Mouse (Mus musculus) olfactory bulb, adult 2 months (tissue): ENCODE data around the gene Ptpn1. TPM values are rescaled to one million over a fixed set of nuclear protein-coding genes. Genes with fewer than 3 reads are reported as not detected.

Source experiments
- H3K27ac ChIP-seq: fragments of 200-500 bp; 2 replicates; pipeline ENCODE4 v1.5.1; 2012; ENCODE audit warnings: low read depth, low read length; ENCODE audit not compliant: insufficient read depth
- H3K4me1 ChIP-seq: fragments of 200-500 bp; 2 replicates; pipeline ENCODE4 v1.6.1; 2012; ENCODE audit warnings: low read length; ENCODE audit not compliant: control insufficient read depth, insufficient read depth
- H3K4me3 ChIP-seq: fragments of 200-500 bp; 2 replicates; pipeline ENCODE4 v1.5.1; 2012; ENCODE audit warnings: mild to moderate bottlenecking, low read depth, low read length, moderate library complexity; ENCODE audit not compliant: insufficient read depth
- CTCF ChIP-seq: fragments of 200-500 bp; IDR thresholded peaks from 2 replicates; pipeline ENCODE4 v1.5.1; 2012; ENCODE audit warnings: low read depth, mild to moderate bottlenecking, low read length, moderate library complexity; ENCODE audit not compliant: insufficient read depth
- POLR2A ChIP-seq: fragments of 200-500 bp; IDR thresholded peaks from 2 replicates; pipeline ENCODE4 v1.6.1; 2012; ENCODE audit warnings: mild to moderate bottlenecking, low read depth, low read length, moderate library complexity; ENCODE audit not compliant: insufficient read depth
- WGBS: fragments of 180-500 bp; shearing (Covaris S2); methylation state at CpG from one replicate; pipeline ENCODE4 v1.1.7; 2018; 5-methylcytosine and 5-hydroxymethylcytosine counted together
- polyA plus RNA-seq: library from polyadenylated mRNA; stranded (reverse); fragments of >200 nt; gene quantifications from 2 replicates; pipeline ENCODE4 v1.2.4, GENCODE M21; 2012; ENCODE audit warnings: low replicate concordance; ENCODE audit not compliant: missing spikeins, insufficient read depth, insufficient read length

The Ptpn1 gene
- polyA plus RNA-seq, 1 experiment: not detected

- no peak overlapping the region for H3K27ac ChIP-seq
- no peaks in the 10 kb centered on the region for H3K4me1 ChIP-seq
- WGBS: 93% methylated on average over 5 of the region's 5 CpGs
- no peak for TF ChIP-seq CTCF
- TF ChIP-seq POLR2A: no peak
- no peak overlapping the region for H3K4me3 ChIP-seq
Observed at GRCm38 (mm10) chr2:167911511-167911910, 20.3 kb upstream of the Ptpn1 start.

- H3K27ac ChIP-seq: no peak overlapping the region
- H3K4me3 ChIP-seq: no peak overlapping the region
- WGBS: 88% methylated on average over 1 of the region's 1 CpGs
- H3K4me1 ChIP-seq: peaks cover 5% of the 10 kb centered on the region
- no peak for TF ChIP-seq CTCF
- TF ChIP-seq POLR2A: no peak
Observed at GRCm38 (mm10) chr2:167919081-167919480, 12.8 kb upstream of the Ptpn1 start.

GRCm38 (mm10) chr2:167920041-167920440 is 11.8 kb upstream of the Ptpn1 start:
- TF ChIP-seq POLR2A (no peak), CTCF (no peak)
- H3K4me1 ChIP-seq: peaks cover 9% of the 10 kb centered on the region
- H3K4me3 ChIP-seq: no peak overlapping the region
- WGBS: 75% methylated on average over 11 of the region's 11 CpGs
- H3K27ac ChIP-seq: no peak overlapping the region

GRCm38 (mm10) chr2:167920960-167921495 is 10.8 kb upstream of the Ptpn1 start:
- no peak overlapping the region for H3K27ac ChIP-seq
- TF ChIP-seq POLR2A (no peak), CTCF (no peak)
- peaks cover 9% of the 10 kb centered on the region for H3K4me1 ChIP-seq
- 78% methylated on average over 9 of the region's 9 CpGs for WGBS
- no peak overlapping the region for H3K4me3 ChIP-seq

- 83% methylated on average over 8 of the region's 8 CpGs for WGBS
- Histone ChIP-seq H3K27ac (no peak overlapping the region), H3K4me1 (peaks cover 9% of the 10 kb centered on the region), H3K4me3 (no peak overlapping the region)
- no peak for TF ChIP-seq POLR2A
- TF ChIP-seq CTCF: no peak
Observed at GRCm38 (mm10) chr2:167921823-167922222, 10.0 kb upstream of the Ptpn1 start.

- no peak overlapping the region for H3K27ac ChIP-seq
- H3K4me1 ChIP-seq: peaks cover 9% of the 10 kb centered on the region
- 92% methylated on average over 5 of the region's 5 CpGs for WGBS
- TF ChIP-seq POLR2A (no peak), CTCF (no peak)
- H3K4me3 ChIP-seq: no peak overlapping the region
Observed at GRCm38 (mm10) chr2:167924011-167924410, 7.8 kb upstream of the Ptpn1 start.

GRCm38 (mm10) chr2:167924803-167925604 is 6.9 kb upstream of the Ptpn1 start:
- TF ChIP-seq CTCF (0 out of 2 replicates have a peak, but pooled peaks have one; percentile 8), POLR2A (no peak)
- Histone ChIP-seq H3K4me1 (peaks cover 9% of the 10 kb centered on the region), H3K27ac (peak overlapping the region; percentile 35; the same call in 1 of the 2 replicates), H3K4me3 (peak overlapping the region; percentile 52)
- WGBS: 3% methylated on average over 29 of the region's 29 CpGs

- H3K27ac ChIP-seq: no peak overlapping the region
- WGBS: 89% methylated on average over 11 of the region's 11 CpGs
- no peak overlapping the region for H3K4me3 ChIP-seq
- H3K4me1 ChIP-seq: peaks cover 4% of the 10 kb centered on the region
- TF ChIP-seq CTCF (no peak), POLR2A (no peak)
Observed at GRCm38 (mm10) chr2:167925841-167926800, 5.7 kb upstream of the Ptpn1 start.
